Mouse (Mus musculus) limb, embryonic 14.5 days (tissue): Measurements from ENCODE around the gene Rps27. TPM values are rescaled to one million over a fixed set of nuclear protein-coding genes. Genes with fewer than 3 reads are reported as not detected.
A peak's percentile ranks its signal among the peaks of the same experiment; 100 is the strongest.

Experiments
- ATAC-seq: fragments of 200-750 bp; cut with Nextera tagmentation; 2 replicates; pipeline ENCODE4 v1.8.0; 2017; ENCODE audit warnings: low read depth, moderate number of reproducible peaks, moderate TSS enrichment; ENCODE audit not compliant: low FRiP score
- DNase-seq: peaks from one replicate; pipeline ENCODE4 v3.0.0-alpha.2; 2015; ENCODE audit warnings: low spot score
- H3K27ac ChIP-seq: fragments of 300-500 bp; sonication (generic); replicated peaks from 2 replicates; pipeline ENCODE4 v1.5.1; 2014; ENCODE audit warnings: low read depth, mild to moderate bottlenecking, low read length, moderate library complexity, mixed read lengths
- H3K27me3 ChIP-seq: fragments of 300-500 bp; sonication (generic); 2 replicates; pipeline ENCODE4 v1.6.1; 2014; ENCODE audit warnings: low read length, mixed read lengths; ENCODE audit not compliant: control insufficient read depth, insufficient read depth
- H3K36me3 ChIP-seq: fragments of 300-500 bp; sonication (generic); 2 replicates; pipeline ENCODE4 v1.6.1; 2014; ENCODE audit warnings: mild to moderate bottlenecking, low read length, moderate library complexity, mixed read lengths; ENCODE audit not compliant: control insufficient read depth, insufficient read depth
- H3K4me1 ChIP-seq: fragments of 300-500 bp; sonication (generic); 2 replicates; pipeline ENCODE4 v1.6.1; 2014; ENCODE audit warnings: antibody characterized with exemption, low read length, mixed read lengths; ENCODE audit not compliant: control insufficient read depth, insufficient read depth
- H3K4me2 ChIP-seq: fragments of 300-500 bp; sonication (generic); replicated peaks from 2 replicates; pipeline ENCODE4 v1.6.1; 2014; ENCODE audit warnings: low read depth, mild to moderate bottlenecking, low read length, moderate library complexity; ENCODE audit not compliant: severe bottlenecking
- H3K4me3 ChIP-seq: fragments of 300-500 bp; sonication (generic); replicated peaks from 2 replicates; pipeline ENCODE4 v1.5.1; 2014; ENCODE audit warnings: low read length
- H3K9ac ChIP-seq: fragments of 300-500 bp; sonication (generic); 2 replicates; pipeline ENCODE4 v1.6.1; 2014; ENCODE audit warnings: mild to moderate bottlenecking, low read depth, low read length, moderate library complexity; ENCODE audit not compliant: severe bottlenecking
- H3K9me3 ChIP-seq: fragments of 300-500 bp; sonication (generic); 2 replicates; pipeline ENCODE4 v1.6.1; 2016; ENCODE audit warnings: low read length; ENCODE audit not compliant: control insufficient read depth
- POLR2A ChIP-seq: fragments of 200-500 bp; IDR thresholded peaks from 2 replicates; pipeline ENCODE4 v1.8.0; 2012; ENCODE audit warnings: inconsistent platforms, mild to moderate bottlenecking, moderate library complexity, borderline replicate concordance; ENCODE audit not compliant: insufficient read depth, insufficient read length; ENCODE audit errors: extremely low read depth
- WGBS: fragments of 180-500 bp; shearing (Covaris S2); extraction: QIAGEN DNeasy Blood & Tissue Kit; methylation state at CpG from one replicate; pipeline ENCODE4 v1.1.7; 2014; 5-methylcytosine and 5-hydroxymethylcytosine counted together
- polyA plus RNA-seq, 2 experiments: library from polyadenylated mRNA; depleted of rRNA in 1 of 2; stranded (reverse) in 1 of 2; unstranded in 1 of 2; fragments of >200 nt; fragmentation: Nextera tagmentation in 1 of 2; extraction: Ambion mirVana in 1 of 2; gene quantifications; 2 replicates each; pipeline versions ENCODE4 v1.2.1 to v1.2.3; 2012 to 2014

The Rps27 gene
- polyA plus RNA-seq, 2 experiments: 2,465 to 4,392 TPM

DNA sequence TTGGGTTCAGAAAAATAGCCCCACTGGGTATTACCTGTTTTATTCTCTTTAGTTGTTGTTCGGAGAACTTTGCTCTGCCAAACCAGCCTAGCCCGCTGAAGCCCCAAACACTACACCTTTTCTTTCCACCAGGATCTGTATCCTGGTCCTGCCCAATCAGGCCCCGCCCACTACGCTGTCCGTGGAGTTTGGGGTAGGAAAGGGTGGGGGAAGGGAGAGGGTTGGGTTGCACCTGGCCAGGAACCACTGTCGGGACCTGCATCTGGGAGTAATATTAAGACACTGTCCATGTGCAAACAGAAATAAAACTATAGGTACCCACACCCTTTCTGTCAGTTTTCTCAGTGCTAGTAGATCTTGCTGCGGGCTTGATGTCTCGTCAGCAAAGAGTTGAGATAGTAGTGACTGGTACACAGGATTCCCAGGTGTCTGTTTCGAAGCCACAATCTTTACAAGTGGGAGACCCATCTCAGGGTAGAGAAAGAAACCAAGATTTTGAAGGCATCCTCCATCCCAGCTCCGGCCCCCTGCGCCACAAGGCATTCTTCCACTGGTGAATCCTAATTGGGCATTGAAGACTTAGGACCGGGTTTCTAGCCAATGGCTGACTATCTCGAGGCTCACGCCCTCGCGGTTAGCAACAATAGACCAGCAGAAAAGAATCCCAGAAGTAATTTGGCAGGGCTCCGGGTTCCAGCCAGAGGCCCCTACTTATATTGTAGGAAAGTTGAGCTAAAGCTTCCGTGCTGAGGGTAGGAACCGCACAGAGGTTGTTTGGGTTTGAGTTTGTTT is 29.7 kb upstream of the Rps27 start, which contains the start of gene Creb3l4:
Gene Creb3l4, minus strand, starts transcription at position 529 of the 792 bp plus-strand sequence.
- H3K9ac ChIP-seq: peak within 1 kb of the TSS; percentile 40; the same call in 1 of the 2 replicates
- TF ChIP-seq POLR2A: 0 out of 2 replicates have a peak, but pooled peaks have one; percentile 12
- no peaks in the 10 kb centered on the region for H3K27me3 ChIP-seq
- H3K9me3 ChIP-seq: no peaks in the 10 kb centered on the region
- peak within 1 kb of the TSS; percentile 66 for H3K27ac ChIP-seq
- peaks cover 18% of the 10 kb centered on the region for H3K4me1 ChIP-seq
- H3K4me3 ChIP-seq: peak within 1 kb of the TSS; percentile 31
- DNase-seq: peak; percentile 91
- H3K4me2 ChIP-seq: peak within 1 kb of the TSS; percentile 53
- 0 out of 2 replicates have a peak, but pooled peaks cover 3% of the 10 kb centered on the region for H3K36me3 ChIP-seq
- 3% methylated on average over 19 of the region's 19 CpGs for WGBS
- ATAC-seq: peak; percentile 79

DNA sequence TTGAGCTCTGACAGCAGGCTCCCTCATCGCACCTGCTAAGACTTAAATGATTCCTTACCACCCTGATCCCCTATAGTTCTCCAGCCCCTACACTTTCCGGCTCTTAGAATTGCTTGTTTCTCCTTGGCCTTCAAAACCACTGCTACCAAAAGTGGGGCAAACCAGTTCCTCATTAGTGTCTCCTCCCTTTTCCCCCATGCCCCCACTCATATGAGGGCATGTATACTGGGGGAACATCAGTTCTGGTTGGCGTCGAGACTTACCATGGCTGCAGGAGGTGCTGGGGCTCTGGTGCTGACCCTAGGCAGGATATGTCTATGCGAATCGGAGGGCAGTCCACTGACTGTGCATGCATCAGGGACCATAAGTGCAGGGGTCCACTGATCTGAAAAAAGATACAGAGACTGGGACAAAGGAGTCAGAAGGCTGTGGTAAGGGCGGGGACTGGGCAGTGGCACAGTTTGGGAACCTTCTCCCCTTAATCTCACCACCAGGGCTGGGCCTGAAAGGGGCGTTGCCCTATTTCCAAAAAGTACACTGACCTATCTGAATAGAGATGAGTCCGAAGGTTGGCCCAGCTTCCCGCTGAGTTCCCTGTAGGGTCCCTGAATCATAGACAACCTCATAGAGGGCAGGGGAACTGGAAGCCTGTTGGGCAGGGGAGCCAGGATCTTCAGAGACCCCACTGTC is 28.4 kb upstream of the Rps27 start:
- Histone ChIP-seq H3K27me3 (no peaks in the 10 kb centered on the region), H3K9me3 (no peaks in the 10 kb centered on the region), H3K27ac (no peak overlapping the region), H3K9ac (no peak overlapping the region), H3K4me3 (no peak overlapping the region), H3K36me3 (0 out of 2 replicates have a peak, but pooled peaks cover 8% of the 10 kb centered on the region), H3K4me1 (peaks cover 14% of the 10 kb centered on the region), H3K4me2 (0 out of 2 replicates have a peak overlapping the region, but pooled peaks have one; percentile 53)
- 80% methylated on average over 10 of the region's 10 CpGs for WGBS
- DNase-seq (no peak), ATAC-seq (no peak)
- TF ChIP-seq POLR2A: no peak

DNA sequence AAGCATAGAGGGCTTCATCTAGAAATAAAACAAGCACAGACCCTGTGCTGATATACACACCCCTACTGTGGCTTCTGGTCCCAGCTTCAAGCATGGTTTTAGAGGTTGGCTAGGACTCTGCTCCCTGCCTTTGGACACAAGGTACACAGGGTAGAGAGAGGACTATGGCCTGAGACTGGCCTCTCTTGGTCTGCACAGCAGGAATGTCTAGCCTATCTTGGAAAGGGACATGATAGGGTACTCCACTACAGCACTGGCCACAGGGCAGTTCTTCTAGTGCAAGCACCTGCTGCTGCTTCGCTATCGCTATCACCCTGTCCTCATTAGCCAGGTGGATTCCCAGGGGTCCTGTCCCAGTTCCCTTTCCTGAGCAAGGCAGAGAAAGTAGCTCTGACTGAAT is 27.8 kb upstream of the Rps27 start:
- H3K36me3 ChIP-seq: peaks cover 8% of the 10 kb centered on the region; the same call in 1 of the 2 replicates
- no peak overlapping the region for H3K9ac ChIP-seq
- H3K27me3 ChIP-seq: no peaks in the 10 kb centered on the region
- no peak for ATAC-seq
- H3K4me3 ChIP-seq: no peak overlapping the region
- no peak for TF ChIP-seq POLR2A
- DNase-seq: no peak
- no peak overlapping the region for H3K4me2 ChIP-seq
- no peaks in the 10 kb centered on the region for H3K9me3 ChIP-seq
- H3K4me1 ChIP-seq: peaks cover 14% of the 10 kb centered on the region
- H3K27ac ChIP-seq: no peak overlapping the region
- 86% methylated on average over 2 of the region's 2 CpGs for WGBS

DNA sequence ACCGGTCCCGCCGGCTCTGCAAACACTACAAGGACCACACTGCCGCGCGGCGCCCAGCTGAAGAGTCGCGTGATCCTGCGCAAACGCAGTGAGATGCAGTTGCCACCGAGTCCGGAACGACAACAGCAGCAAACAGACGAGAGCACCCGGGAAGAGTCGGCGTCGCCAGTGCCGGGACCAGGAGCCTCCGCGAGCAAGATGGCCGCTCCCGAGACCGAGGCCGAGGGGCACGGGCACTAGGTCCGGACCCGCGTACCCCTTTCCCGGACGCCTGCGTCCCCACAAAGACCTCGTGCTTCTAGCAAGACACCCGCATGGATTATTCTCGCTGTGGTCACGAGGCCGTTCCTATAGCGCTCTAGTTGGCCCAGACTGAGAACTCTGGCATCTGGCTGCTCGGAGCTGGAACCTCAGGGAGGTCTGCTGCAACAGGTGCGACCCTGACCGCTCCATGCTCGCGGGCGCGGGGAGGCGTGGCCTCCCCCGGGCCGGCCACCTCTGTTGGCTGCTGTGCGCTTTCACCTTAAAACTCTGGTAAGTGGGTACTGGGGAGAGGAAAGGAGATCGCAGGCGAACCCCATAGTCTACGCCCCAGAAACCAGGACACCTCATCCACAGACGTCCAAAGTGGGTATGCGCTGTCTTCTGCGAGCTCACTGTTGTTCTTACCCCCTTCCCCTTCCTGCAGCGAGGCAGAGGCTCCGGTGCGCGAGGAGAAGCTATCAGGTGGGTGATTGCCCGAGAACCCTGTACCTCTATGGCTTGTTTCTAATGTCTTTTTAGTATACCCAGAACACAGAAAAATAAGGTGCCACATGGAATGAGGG is 18.3 kb upstream of the Rps27 start, which contains the start of gene Jtb:
Gene Jtb, plus strand, starts transcription at position 91 of the 827 bp plus-strand sequence.
- peak; percentile 94 for DNase-seq
- Histone ChIP-seq H3K4me3 (peak within 1 kb of the TSS; percentile 74), H3K27ac (peak within 1 kb of the TSS; percentile 88), H3K27me3 (no peaks in the 10 kb centered on the region), H3K36me3 (peaks cover 23% of the 10 kb centered on the region), H3K4me1 (peaks cover 4% of the 10 kb centered on the region; the same call in 1 of the 2 replicates), H3K4me2 (peak within 1 kb of the TSS; percentile 80), H3K9me3 (no peaks in the 10 kb centered on the region), H3K9ac (peak within 1 kb of the TSS; percentile 83)
- peak; percentile 90; the same call in 1 of the 2 replicates for TF ChIP-seq POLR2A
- under 1% methylated on average over 60 of the region's 61 CpGs for WGBS
- peak; percentile 97 for ATAC-seq
